Mouse (Mus musculus): ENCODE results near the gene Gng7. TPM values are rescaled to one million over a fixed set of nuclear protein-coding genes. Genes with fewer than 3 reads are reported as not detected.
"Not testable (repeated sequence)": the region's sequence is repeated elsewhere in the genome, so short reads cannot be mapped to it uniquely, and the experiment has no call there.

Gng7 gene
- polyA plus RNA-seq, 1 experiment from 2014 or later = 8.0 TPM

DNA sequence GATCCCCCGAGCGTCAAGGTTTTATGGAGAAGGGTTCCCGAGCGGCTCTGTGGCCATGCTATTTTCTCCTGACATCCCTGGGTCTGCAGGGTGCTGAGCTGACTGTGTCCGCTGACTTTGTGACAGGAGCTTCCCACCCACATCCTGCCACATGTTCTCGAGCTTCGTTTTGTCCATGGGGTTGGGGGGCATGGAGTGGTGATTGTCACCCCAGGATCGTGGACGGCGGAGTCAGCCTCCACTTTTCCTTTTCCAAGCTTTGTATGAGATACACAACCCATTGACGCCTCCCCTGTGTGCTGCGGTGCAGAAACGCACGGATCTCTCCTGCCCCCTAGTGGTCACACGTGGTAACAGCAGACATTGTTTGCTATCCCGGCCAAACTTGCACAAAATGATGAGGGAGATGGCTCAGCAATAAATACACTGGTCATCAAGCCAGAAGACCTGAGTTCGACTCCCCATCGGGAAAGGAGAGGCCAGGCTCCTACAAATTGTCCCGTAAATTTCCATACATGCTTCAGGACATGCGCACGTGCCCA, 19.6 kb downstream of the Gng7 start:
- Histone ChIP-seq H3K4me1 (replicated peaks; ENCODE audit: control insufficient read depth, insufficient read depth, low read length) (peaks cover 3% of the 10 kb centered on the region; the same call in 1 of the 2 replicates), H3K36me3 (ENCODE audit: control insufficient read depth, insufficient read depth, low read length) (no peaks in the 10 kb centered on the region), H3K4me3 (ENCODE audit: low read depth, low read length) (no peak overlapping the region), H3K4me2 (ENCODE audit: low read depth, low read length, severe bottlenecking) (no peak overlapping the region), H3K27me3 (ENCODE audit: control insufficient read depth, insufficient read depth, low read length) (no peaks in the 10 kb centered on the region; the same call in 1 of the 2 replicates), H3K9me3 (ENCODE audit: control insufficient read depth, low read length) (no peaks in the 10 kb centered on the region; the same call in 1 of the 2 replicates), H3K27ac (ENCODE audit: low read depth, low read length) (no peak overlapping the region), H3K9ac (ENCODE audit: low read length) (no peak overlapping the region)
- ATAC-seq (replicated peaks; ENCODE audit: low FRiP score) (0 out of 2 replicates have a peak, but pooled peaks have one; percentile 24), DNase-seq (ENCODE audit: low spot score) (peak; percentile 87)
- WGBS = 12% methylated on average over 21 of the region's 21 CpGs

DNA sequence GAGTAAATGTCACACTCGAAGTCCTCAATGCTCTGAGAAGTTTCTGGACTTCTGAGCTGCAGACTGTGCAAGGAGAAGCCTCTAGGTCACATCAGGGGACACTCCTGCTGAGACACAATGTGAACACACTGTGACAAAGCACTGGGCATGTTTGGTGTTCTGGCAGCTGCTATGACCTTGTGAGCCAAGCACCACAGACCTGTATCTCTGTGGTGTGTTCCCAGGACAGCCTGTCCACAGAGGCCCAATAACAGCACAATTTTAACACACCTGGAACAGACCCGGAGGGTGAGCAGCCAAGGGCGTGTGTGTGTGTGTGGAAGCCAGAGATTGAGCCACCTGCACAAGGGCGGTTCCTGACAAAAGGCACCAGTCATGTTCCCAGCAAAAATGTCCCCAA, 20.1 kb downstream of the Gng7 start:
- no peaks in the 10 kb centered on the region; the same call in 1 of the 2 replicates for H3K9me3 ChIP-seq (ENCODE audit: control insufficient read depth, low read length)
- peaks cover 3% of the 10 kb centered on the region; the same call in 1 of the 2 replicates for H3K4me1 ChIP-seq (replicated peaks; ENCODE audit: control insufficient read depth, insufficient read depth, low read length)
- no peaks in the 10 kb centered on the region for H3K36me3 ChIP-seq (ENCODE audit: control insufficient read depth, insufficient read depth, low read length)
- no peak overlapping the region for H3K27ac ChIP-seq (ENCODE audit: low read depth, low read length)
- 59% methylated on average over 4 of the region's 4 CpGs for WGBS
- H3K4me3 ChIP-seq (ENCODE audit: low read depth, low read length) = no peak overlapping the region
- H3K9ac ChIP-seq (ENCODE audit: low read length) = no peak overlapping the region
- no peak for ATAC-seq (replicated peaks; ENCODE audit: low FRiP score)
- no peak for DNase-seq (ENCODE audit: low spot score)
- no peak overlapping the region for H3K4me2 ChIP-seq (ENCODE audit: low read depth, low read length, severe bottlenecking)
- no peaks in the 10 kb centered on the region; the same call in 1 of the 2 replicates for H3K27me3 ChIP-seq (ENCODE audit: control insufficient read depth, insufficient read depth, low read length)

DNA sequence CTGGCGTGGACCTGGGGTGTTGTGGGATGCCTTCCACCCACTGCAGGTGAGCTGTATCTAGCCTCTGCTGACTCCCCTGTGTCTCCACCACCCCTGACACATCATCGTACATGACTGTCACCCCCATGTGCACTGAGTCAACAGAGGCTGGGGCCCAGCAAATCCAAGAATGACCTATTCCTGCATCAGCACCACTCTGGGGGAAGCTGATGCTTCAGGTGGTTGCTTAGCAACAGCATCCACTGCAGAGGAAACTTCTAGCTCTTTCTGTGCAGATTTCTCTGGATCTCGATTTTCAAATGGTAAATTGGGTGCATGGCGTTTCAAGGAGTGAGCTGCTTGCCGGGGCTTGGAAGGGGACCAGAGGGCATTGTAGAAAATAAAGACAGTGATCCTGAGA, 21.5 kb downstream of the Gng7 start:
- H3K36me3 ChIP-seq (ENCODE audit: control insufficient read depth, insufficient read depth, low read length) = no peaks in the 10 kb centered on the region
- 68% methylated on average over 5 of the region's 5 CpGs for WGBS
- H3K9ac ChIP-seq (ENCODE audit: low read length) = no peak overlapping the region
- DNase-seq (ENCODE audit: low spot score) (no peak), ATAC-seq (replicated peaks; ENCODE audit: low FRiP score) (no peak)
- no peaks in the 10 kb centered on the region; the same call in 1 of the 2 replicates for H3K27me3 ChIP-seq (ENCODE audit: control insufficient read depth, insufficient read depth, low read length)
- H3K4me2 ChIP-seq (ENCODE audit: low read depth, low read length, severe bottlenecking) = no peak overlapping the region
- H3K4me1 ChIP-seq (replicated peaks; ENCODE audit: control insufficient read depth, insufficient read depth, low read length) = peaks cover 3% of the 10 kb centered on the region; the same call in 1 of the 2 replicates
- no peaks in the 10 kb centered on the region; the same call in 1 of the 2 replicates for H3K9me3 ChIP-seq (ENCODE audit: control insufficient read depth, low read length)
- no peak overlapping the region for H3K27ac ChIP-seq (ENCODE audit: low read depth, low read length)
- no peak overlapping the region for H3K4me3 ChIP-seq (ENCODE audit: low read depth, low read length)

DNA sequence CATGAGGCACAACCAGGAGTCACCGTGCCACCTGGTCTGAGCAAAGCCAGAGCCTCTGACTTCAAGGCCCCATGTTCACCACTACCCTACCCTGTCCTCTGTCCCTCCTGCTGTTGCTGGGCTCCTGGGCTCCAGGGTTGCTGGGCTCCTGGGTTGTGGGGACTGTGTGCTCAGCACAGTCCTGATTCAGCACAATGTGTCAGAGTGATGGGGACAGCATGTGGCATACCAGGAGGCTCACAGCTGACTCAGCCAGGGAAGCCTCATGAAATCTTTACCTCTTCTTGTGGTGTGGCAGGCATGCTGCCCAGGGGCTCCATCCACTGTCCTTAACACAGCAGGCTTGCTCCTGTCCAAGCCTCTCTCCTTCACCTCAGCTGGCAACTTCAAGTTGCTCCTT, 22.8 kb downstream of the Gng7 start:
- Histone ChIP-seq H3K36me3 (ENCODE audit: control insufficient read depth, insufficient read depth, low read length) (no peaks in the 10 kb centered on the region), H3K4me1 (replicated peaks; ENCODE audit: control insufficient read depth, insufficient read depth, low read length) (no peaks in the 10 kb centered on the region), H3K4me3 (ENCODE audit: low read depth, low read length) (no peak overlapping the region), H3K27me3 (ENCODE audit: control insufficient read depth, insufficient read depth, low read length) (peaks cover 5% of the 10 kb centered on the region), H3K9me3 (ENCODE audit: control insufficient read depth, low read length) (no peaks in the 10 kb centered on the region; the same call in 1 of the 2 replicates), H3K27ac (ENCODE audit: low read depth, low read length) (no peak overlapping the region), H3K9ac (ENCODE audit: low read length) (no peak overlapping the region), H3K4me2 (ENCODE audit: low read depth, low read length, severe bottlenecking) (no peak overlapping the region)
- ATAC-seq (replicated peaks; ENCODE audit: low FRiP score) (no peak), DNase-seq (ENCODE audit: low spot score) (no peak)
- 79% methylated on average over 1 of the region's 1 CpGs for WGBS

DNA sequence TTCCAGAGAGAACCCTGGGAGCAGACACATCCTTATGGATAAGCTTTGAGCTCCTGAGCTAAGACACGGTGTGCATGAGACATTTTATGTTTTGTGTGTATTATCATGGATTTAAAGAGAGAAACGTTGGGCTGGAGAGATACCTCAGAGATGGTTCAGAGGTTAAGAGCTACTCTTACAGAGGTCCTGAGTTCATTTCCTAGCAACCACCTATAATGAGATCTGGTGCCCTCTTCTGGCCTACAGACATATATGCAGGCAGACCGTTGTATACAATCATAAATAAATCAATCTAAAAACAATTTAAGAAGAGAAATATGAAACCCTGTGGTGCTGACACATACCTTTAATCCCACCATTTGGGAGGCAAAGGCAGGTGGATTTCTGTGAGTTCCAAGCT, 23.7 kb downstream of the Gng7 start:
- DNase-seq (ENCODE audit: low spot score) = no peak

DNA sequence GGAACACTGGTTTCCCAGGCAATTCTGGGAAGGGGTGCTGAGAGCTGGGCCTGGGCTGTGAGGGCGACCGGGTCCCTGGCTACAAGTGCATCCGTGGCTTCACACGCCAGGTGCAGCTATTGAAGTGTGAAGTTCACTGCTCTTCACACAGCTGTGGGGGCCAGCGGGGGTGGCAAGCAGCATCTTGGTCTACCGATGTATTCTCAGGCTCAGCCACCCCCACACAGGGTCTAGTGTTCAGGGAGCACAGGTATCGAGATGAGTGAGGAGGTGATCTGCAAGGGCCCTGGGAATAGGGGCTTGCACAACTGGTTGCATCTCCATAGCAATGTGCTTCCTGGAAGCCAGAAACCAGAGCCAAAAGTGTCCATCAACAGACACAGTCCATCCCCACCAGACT, 24.3 kb downstream of the Gng7 start:
- Histone ChIP-seq H3K27ac (ENCODE audit: low read depth, low read length) (no peak overlapping the region), H3K4me3 (ENCODE audit: low read depth, low read length) (no peak overlapping the region), H3K27me3 (ENCODE audit: control insufficient read depth, insufficient read depth, low read length) (peaks cover 20% of the 10 kb centered on the region), H3K9ac (ENCODE audit: low read length) (no peak overlapping the region), H3K4me2 (ENCODE audit: low read depth, low read length, severe bottlenecking) (no peak overlapping the region), H3K36me3 (ENCODE audit: control insufficient read depth, insufficient read depth, low read length) (no peaks in the 10 kb centered on the region), H3K9me3 (ENCODE audit: control insufficient read depth, low read length) (no peaks in the 10 kb centered on the region), H3K4me1 (replicated peaks; ENCODE audit: control insufficient read depth, insufficient read depth, low read length) (peaks cover 4% of the 10 kb centered on the region; the same call in 1 of the 2 replicates)
- ATAC-seq (replicated peaks; ENCODE audit: low FRiP score) (no peak), DNase-seq (ENCODE audit: low spot score) (no peak)
- 63% methylated on average over 7 of the region's 7 CpGs for WGBS

More for the DNA sequence above, 23.7 kb downstream of the Gng7 start:
- Histone ChIP-seq H3K9ac (ENCODE audit: low read length) (no peak overlapping the region), H3K4me1 (replicated peaks; ENCODE audit: control insufficient read depth, insufficient read depth, low read length) (no peaks in the 10 kb centered on the region), H3K4me3 (ENCODE audit: low read depth, low read length) (no peak overlapping the region), H3K27ac (ENCODE audit: low read depth, low read length) (no peak overlapping the region), H3K9me3 (ENCODE audit: control insufficient read depth, low read length) (no peaks in the 10 kb centered on the region), H3K27me3 (ENCODE audit: control insufficient read depth, insufficient read depth, low read length) (peaks cover 14% of the 10 kb centered on the region), H3K36me3 (ENCODE audit: control insufficient read depth, insufficient read depth, low read length) (no peaks in the 10 kb centered on the region), H3K4me2 (ENCODE audit: low read depth, low read length, severe bottlenecking) (no peak overlapping the region)
- ATAC-seq (replicated peaks; ENCODE audit: low FRiP score) = no peak
- 13% methylated on average over 3 of the region's 3 CpGs for WGBS

DNA sequence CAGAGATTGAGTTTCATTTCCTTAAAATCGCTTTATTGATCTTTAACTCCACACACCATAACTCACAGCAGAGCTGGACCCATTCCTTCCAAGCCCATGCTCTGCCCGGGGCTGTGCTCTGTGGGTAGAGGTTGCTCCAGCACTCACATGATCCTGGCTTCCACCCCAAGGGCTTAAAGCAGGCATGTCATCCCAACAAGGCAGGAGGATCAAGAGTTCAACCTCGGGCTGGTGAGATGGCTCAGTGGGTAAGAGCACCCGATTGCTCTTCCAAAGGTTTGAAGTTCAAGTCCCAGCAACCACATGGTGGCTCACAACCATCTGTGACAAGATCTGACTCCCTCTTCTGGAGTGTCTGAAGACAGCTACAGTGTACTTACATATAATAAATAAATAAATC, 24.9 kb downstream of the Gng7 start:
- DNase-seq (ENCODE audit: low spot score); H3K9me3 ChIP-seq (ENCODE audit: control insufficient read depth, low read length); H3K4me3 ChIP-seq (ENCODE audit: low read depth, low read length); H3K4me2 ChIP-seq (ENCODE audit: low read depth, low read length, severe bottlenecking); ATAC-seq (replicated peaks; ENCODE audit: low FRiP score); H3K27ac ChIP-seq (ENCODE audit: low read depth, low read length); H3K36me3 ChIP-seq (ENCODE audit: control insufficient read depth, insufficient read depth, low read length); H3K4me1 ChIP-seq (replicated peaks; ENCODE audit: control insufficient read depth, insufficient read depth, low read length); H3K9ac ChIP-seq (ENCODE audit: low read length): not testable (repeated sequence)
- peaks cover 23% of the 10 kb centered on the region for H3K27me3 ChIP-seq (ENCODE audit: control insufficient read depth, insufficient read depth, low read length)
- 63% methylated on average over 4 of the region's 4 CpGs for WGBS

DNA sequence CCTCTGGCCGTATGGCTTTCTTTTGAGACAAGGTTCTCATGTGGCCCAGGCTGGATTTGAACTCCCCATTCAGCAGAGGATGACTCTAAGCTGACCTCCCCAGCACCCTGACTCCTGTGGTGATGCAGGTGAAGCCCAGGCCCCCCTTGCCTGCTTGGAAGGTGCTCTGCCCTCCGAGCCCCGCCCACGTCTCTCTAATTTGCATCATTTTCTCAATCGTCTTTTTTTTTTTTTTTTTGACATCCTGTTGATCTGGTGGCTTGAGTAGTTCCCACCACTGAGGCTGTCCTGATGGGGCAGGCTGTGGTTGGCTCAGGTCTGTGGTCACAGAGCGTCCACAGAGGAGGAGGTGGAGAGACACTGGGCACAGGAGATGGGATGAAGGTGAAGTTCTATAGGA, 25.3 kb downstream of the Gng7 start:
- H3K36me3 ChIP-seq (ENCODE audit: control insufficient read depth, insufficient read depth, low read length) = no peaks in the 10 kb centered on the region
- DNase-seq (ENCODE audit: low spot score) (no peak), ATAC-seq (replicated peaks; ENCODE audit: low FRiP score) (no peak)
- H3K9ac ChIP-seq (ENCODE audit: low read length) = no peak overlapping the region
- H3K27ac ChIP-seq (ENCODE audit: low read depth, low read length) = no peak overlapping the region
- H3K4me1 ChIP-seq (replicated peaks; ENCODE audit: control insufficient read depth, insufficient read depth, low read length) = peaks cover 4% of the 10 kb centered on the region; the same call in 1 of the 2 replicates
- H3K27me3 ChIP-seq (ENCODE audit: control insufficient read depth, insufficient read depth, low read length) = peaks cover 23% of the 10 kb centered on the region
- no peak overlapping the region for H3K4me3 ChIP-seq (ENCODE audit: low read depth, low read length)
- H3K4me2 ChIP-seq (ENCODE audit: low read depth, low read length, severe bottlenecking) = no peak overlapping the region
- 61% methylated on average over 6 of the region's 6 CpGs for WGBS
- no peaks in the 10 kb centered on the region for H3K9me3 ChIP-seq (ENCODE audit: control insufficient read depth, low read length)
